Mouse (Mus musculus) lung, embryonic 16.5 days (tissue): ENCODE data around the gene Mgll. TPM values are rescaled to one million over a fixed set of nuclear protein-coding genes. Genes with fewer than 3 reads are reported as not detected.

Source experiments
- ATAC-seq: fragments of 200-750 bp; cut with Nextera tagmentation; 2 replicates; pipeline ENCODE4 v1.8.0; 2017; ENCODE audit warnings: low read depth, mild to moderate bottlenecking, moderate library complexity
- H3K27ac ChIP-seq: fragments of 300-500 bp; sonication (generic); 2 replicates; pipeline ENCODE4 v1.5.1; 2014; ENCODE audit warnings: mild to moderate bottlenecking, control low read depth, low read length
- H3K27me3 ChIP-seq: fragments of 300-500 bp; sonication (generic); 2 replicates; pipeline ENCODE4 v1.6.1; 2014; ENCODE audit warnings: low read depth, low read length, mixed read lengths; ENCODE audit not compliant: control insufficient read depth, insufficient read depth
- H3K36me3 ChIP-seq: fragments of 300-500 bp; sonication (generic); 2 replicates; pipeline ENCODE4 v1.6.1; 2014; ENCODE audit warnings: low read length; ENCODE audit not compliant: control insufficient read depth, insufficient read depth
- H3K4me1 ChIP-seq: fragments of 300-500 bp; sonication (generic); replicated peaks from 2 replicates; pipeline ENCODE4 v1.6.1; 2014; ENCODE audit warnings: low read length, mixed read lengths; ENCODE audit not compliant: control insufficient read depth, insufficient read depth
- H3K4me2 ChIP-seq: fragments of 300-500 bp; sonication (generic); 2 replicates; pipeline ENCODE4 v1.6.1; 2014; ENCODE audit warnings: low read depth, low read length, control low read depth
- H3K4me3 ChIP-seq: fragments of 300-500 bp; sonication (generic); 2 replicates; pipeline ENCODE4 v1.5.1; 2014; ENCODE audit warnings: mild to moderate bottlenecking, low read length, control low read depth
- H3K9ac ChIP-seq: fragments of 300-500 bp; sonication (generic); 2 replicates; pipeline ENCODE4 v1.6.1; 2014; ENCODE audit warnings: low read length, control low read depth
- H3K9me3 ChIP-seq: fragments of 300-500 bp; sonication (generic); 2 replicates; pipeline ENCODE4 v1.6.1; 2016; ENCODE audit warnings: low read length; ENCODE audit not compliant: control insufficient read depth
- WGBS: fragments of 180-500 bp; shearing (Covaris S2); extraction: QIAGEN DNeasy Blood & Tissue Kit; methylation state at CpG from one replicate; pipeline ENCODE4 v1.1.7; 2014; 5-methylcytosine and 5-hydroxymethylcytosine counted together
- polyA plus RNA-seq: library from polyadenylated mRNA; unstranded; fragments of >200 nt; fragmentation: Nextera tagmentation; extraction: Ambion mirVana; gene quantifications from 2 replicates; pipeline ENCODE4 v1.2.1, GENCODE M21; 2015

Mgll gene
- polyA plus RNA-seq, 1 experiment from 2014 or later: 73.2 TPM

DNA sequence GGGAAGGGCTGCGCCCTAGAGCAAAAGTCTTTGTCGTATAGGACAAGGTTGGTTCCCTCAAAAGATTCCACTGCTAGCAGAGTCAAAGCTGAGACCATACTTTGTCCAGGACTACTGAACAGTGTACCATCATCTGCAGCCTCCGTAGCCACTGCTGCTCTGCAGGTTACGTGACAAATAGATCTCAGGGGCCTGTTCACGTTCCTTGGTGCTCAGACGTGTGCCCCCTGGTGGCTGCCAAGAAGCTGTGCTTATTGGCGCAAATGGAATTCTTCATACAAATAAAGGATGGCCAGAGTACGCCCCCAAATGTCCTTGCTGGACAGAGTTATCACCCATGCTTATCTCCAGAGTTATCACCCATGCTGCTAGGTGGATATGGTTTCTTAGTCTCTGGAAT is 107.2 kb downstream of the Mgll start:
- 25% methylated on average over 8 of the region's 8 CpGs for whole genome bisulfite sequencing
- Histone ChIP-seq H3K4me1 (peaks cover 6% of the 10 kb centered on the region), H3K27me3 (no peaks in the 10 kb centered on the region), H3K4me2 (no peak overlapping the region), H3K9me3 (no peaks in the 10 kb centered on the region), H3K36me3 (no peaks in the 10 kb centered on the region), H3K27ac (no peak overlapping the region), H3K4me3 (no peak overlapping the region), H3K9ac (no peak overlapping the region)
- ATAC-seq: peak; percentile 12; the same call in 1 of the 2 replicates

GRCm38 (mm10) chr6:88832663-88833062 is 108.5 kb downstream of the Mgll start:
- ATAC-seq: no peak
- Histone ChIP-seq H3K9me3 (no peaks in the 10 kb centered on the region), H3K4me1 (peaks cover 4% of the 10 kb centered on the region), H3K27ac (no peak overlapping the region), H3K36me3 (peaks cover 2% of the 10 kb centered on the region), H3K27me3 (no peaks in the 10 kb centered on the region), H3K4me3 (no peak overlapping the region), H3K9ac (no peak overlapping the region), H3K4me2 (no peak overlapping the region)
- 74% methylated on average over 5 of the region's 5 CpGs for WGBS

- WGBS: 63% methylated on average over 5 of the region's 5 CpGs
- H3K4me3 ChIP-seq: no peak overlapping the region
- H3K27me3 ChIP-seq: no peaks in the 10 kb centered on the region
- H3K4me2 ChIP-seq: no peak overlapping the region
- no peak overlapping the region for H3K9ac ChIP-seq
- H3K9me3 ChIP-seq: no peaks in the 10 kb centered on the region
- ATAC-seq: no peak
- H3K27ac ChIP-seq: no peak overlapping the region
- peaks cover 4% of the 10 kb centered on the region for H3K4me1 ChIP-seq
- H3K36me3 ChIP-seq: peaks cover 11% of the 10 kb centered on the region
Measured at GRCm38 (mm10) chr6:88833340-88834140, 109.3 kb downstream of the Mgll start.

DNA sequence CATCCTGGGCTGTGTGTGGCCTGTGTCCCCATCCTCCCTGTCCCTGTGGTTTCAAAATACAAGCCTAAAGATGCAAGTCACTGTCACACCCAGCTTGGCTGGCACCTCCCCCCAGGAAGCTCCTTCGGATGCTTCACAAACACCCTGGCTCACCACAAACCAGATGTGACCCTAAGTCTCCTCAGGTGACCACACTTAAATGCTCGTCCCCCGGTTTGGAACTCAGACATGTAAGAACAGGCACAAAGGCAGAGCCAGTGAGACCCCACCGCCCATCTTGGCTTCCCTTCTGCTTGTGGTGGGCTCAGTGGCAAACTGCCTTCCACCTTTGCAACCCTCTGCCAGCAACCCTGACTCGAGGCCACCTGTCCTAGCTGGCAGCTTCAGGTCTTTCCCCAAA is 110.8 kb downstream of the Mgll start:
- WGBS: 75% methylated on average over 5 of the region's 5 CpGs
- Histone ChIP-seq H3K9ac (no peak overlapping the region), H3K27ac (no peak overlapping the region), H3K4me2 (no peak overlapping the region), H3K9me3 (no peaks in the 10 kb centered on the region), H3K4me1 (peaks cover 4% of the 10 kb centered on the region), H3K36me3 (peaks cover 16% of the 10 kb centered on the region), H3K27me3 (no peaks in the 10 kb centered on the region), H3K4me3 (no peak overlapping the region)
- ATAC-seq: no peak

DNA sequence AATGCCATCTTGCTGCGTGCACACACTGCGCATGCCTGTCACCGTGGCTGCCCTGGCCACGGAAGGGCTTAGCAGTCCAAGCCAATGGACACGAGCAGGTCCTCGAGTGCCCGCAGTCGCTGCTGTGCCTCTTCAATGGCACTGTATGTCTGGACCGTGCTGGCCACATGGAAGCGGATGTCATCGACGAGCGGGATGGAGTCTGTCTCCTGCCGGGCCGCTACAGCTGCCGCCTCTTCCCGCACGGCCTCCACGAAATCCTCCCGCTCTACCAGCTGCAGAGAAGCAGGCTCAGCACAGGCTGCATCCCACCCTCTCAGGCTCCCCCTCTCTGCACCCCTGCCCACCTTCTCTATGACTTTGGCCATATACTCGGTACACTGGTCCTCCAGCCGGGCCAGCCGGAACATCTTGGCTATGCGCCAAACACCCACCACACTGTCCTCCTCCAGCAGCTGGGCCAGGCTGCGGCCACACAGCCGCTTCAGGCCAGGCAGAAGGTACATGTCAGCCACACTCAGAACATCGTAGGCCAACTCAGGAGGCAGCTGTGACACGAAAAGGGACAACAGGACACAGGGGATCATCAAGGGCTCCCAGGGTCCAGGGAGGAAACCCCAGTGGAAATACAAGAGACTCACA is 112.1 kb downstream of the Mgll start:
- Histone ChIP-seq H3K4me3 (no peak overlapping the region), H3K9ac (no peak overlapping the region), H3K4me1 (peaks cover 13% of the 10 kb centered on the region), H3K9me3 (no peaks in the 10 kb centered on the region), H3K27ac (peak overlapping the region; percentile 82), H3K36me3 (peaks cover 16% of the 10 kb centered on the region), H3K4me2 (no peak overlapping the region), H3K27me3 (no peaks in the 10 kb centered on the region)
- 61% methylated on average over 28 of the region's 28 CpGs for WGBS
- ATAC-seq: peak; percentile 78

DNA sequence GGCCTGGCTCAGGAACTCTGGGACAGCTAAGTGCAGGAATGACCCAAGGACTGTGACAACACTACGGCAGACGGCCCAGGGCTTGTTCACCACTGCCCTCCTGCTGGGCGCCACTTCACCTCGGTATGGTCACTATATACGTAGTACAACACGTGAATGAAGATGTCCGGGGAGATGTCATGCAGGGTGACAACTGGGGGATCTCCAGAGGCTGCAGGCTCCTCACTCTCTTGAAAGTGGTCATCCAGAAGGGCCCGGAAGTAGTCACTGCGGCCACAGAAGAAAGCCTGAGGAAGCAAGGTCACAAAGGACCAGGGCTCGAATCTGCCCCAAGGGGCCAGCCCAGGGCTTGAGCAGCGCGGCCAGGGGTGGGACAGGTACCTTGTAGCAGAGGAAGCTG is 113.8 kb downstream of the Mgll start:
- H3K36me3 ChIP-seq: peaks cover 16% of the 10 kb centered on the region
- no peak overlapping the region; the same call in 1 of the 2 replicates for H3K27ac ChIP-seq
- H3K4me3 ChIP-seq: no peak overlapping the region
- H3K4me2 ChIP-seq: no peak overlapping the region
- H3K4me1 ChIP-seq: peaks cover 14% of the 10 kb centered on the region
- H3K9ac ChIP-seq: no peak overlapping the region
- no peaks in the 10 kb centered on the region for H3K9me3 ChIP-seq
- H3K27me3 ChIP-seq: no peaks in the 10 kb centered on the region
- 89% methylated on average over 12 of the region's 12 CpGs for WGBS
- no peak for ATAC-seq

DNA sequence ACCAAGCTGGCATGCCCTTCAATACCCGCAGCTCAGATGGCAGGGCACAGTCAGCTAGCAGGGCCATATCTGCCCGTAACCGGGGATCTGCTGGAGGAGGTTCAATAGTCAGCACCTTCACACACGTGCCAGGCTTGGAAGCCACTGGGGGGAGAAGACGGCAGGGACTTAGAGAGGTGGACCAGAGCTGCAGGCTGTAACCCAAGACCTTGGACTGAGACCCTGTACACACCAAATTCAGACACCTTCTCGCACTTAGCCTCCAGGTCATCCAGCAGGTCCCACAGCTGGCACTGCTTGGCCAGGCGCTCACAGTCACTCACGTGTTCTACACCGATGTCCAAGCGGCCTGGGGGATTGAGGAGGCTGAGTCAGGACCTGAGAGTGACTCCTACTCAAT is 114.4 kb downstream of the Mgll start:
- Histone ChIP-seq H3K9ac (no peak overlapping the region), H3K36me3 (peaks cover 16% of the 10 kb centered on the region), H3K4me1 (peaks cover 18% of the 10 kb centered on the region), H3K9me3 (no peaks in the 10 kb centered on the region), H3K27me3 (no peaks in the 10 kb centered on the region), H3K4me3 (no peak overlapping the region), H3K4me2 (no peak overlapping the region), H3K27ac (no peak overlapping the region)
- ATAC-seq: no peak
- WGBS: 91% methylated on average over 10 of the region's 10 CpGs

DNA sequence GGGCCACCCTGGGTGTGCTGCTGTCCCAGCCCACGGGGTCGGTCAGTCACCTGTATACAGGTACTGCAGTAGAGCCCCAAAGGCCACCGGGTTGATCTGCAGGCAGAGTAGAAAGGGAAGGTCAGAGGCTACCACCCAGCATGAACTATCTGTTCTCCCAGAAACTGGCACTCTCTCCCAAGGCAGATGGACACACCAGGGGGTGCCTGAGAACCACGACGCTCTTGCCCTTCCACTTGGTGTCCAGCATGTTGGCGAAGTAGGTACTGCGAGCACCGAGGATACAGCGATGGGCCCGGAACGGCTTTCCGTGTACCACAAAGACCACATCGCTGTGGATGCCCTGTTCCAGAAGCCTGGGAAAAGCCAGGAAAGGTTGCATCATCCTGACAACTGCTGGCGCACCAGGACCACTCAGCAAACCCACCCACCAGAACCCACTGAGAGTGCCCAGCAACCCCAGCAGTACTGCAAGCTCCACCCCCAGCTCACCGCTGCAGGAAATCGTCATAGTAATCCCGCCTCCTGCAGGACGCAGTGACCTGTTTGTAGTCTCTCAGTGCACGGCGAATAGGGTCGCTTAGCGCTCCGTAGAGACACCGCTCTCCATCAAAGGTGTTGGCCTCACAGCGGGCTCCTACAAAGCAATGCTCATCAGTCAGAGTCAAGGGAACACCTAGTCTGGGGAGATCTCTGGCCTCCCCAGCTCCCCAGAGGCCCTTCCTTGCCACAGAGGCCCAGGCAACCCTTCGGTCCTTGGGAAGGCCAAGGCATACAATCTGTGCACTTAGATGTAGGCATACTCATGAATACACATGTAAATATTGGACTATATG is 115.1 kb downstream of the Mgll start:
- 77% methylated on average over 26 of the region's 26 CpGs for WGBS
- H3K27me3 ChIP-seq: no peaks in the 10 kb centered on the region
- H3K4me1 ChIP-seq: peaks cover 18% of the 10 kb centered on the region
- no peak for ATAC-seq
- peaks cover 16% of the 10 kb centered on the region for H3K36me3 ChIP-seq
- H3K27ac ChIP-seq: no peak overlapping the region
- H3K4me3 ChIP-seq: no peak overlapping the region
- H3K4me2 ChIP-seq: no peak overlapping the region
- H3K9me3 ChIP-seq: no peaks in the 10 kb centered on the region
- H3K9ac ChIP-seq: no peak overlapping the region

GRCm38 (mm10) chr6:88840211-88840610 is 116.0 kb downstream of the Mgll start:
- WGBS: 64% methylated on average over 3 of the region's 3 CpGs
- Histone ChIP-seq H3K27ac (no peak overlapping the region), H3K4me3 (no peak overlapping the region), H3K4me2 (no peak overlapping the region), H3K4me1 (peaks cover 18% of the 10 kb centered on the region), H3K36me3 (peaks cover 16% of the 10 kb centered on the region), H3K27me3 (no peaks in the 10 kb centered on the region), H3K9ac (no peak overlapping the region), H3K9me3 (no peaks in the 10 kb centered on the region)
- ATAC-seq: no peak
